Mouse (Mus musculus) ES-E14 (cell line): ENCODE results near the gene Rcsd1. TPM values are rescaled to one million over a fixed set of nuclear protein-coding genes. Genes with fewer than 3 reads are reported as not detected.

Experiments used
- DNase-seq: peaks from one replicate; pipeline ENCODE4 v3.0.0-alpha.2; 2013; ENCODE audit warnings: low read depth, low spot score
- H3K27ac ChIP-seq: 2 replicates; pipeline ENCODE4 v1.5.1; 2012; ENCODE audit warnings: low read depth, mild to moderate bottlenecking, low read length, moderate library complexity, mixed read lengths; ENCODE audit not compliant: poor library complexity, insufficient read depth, severe bottlenecking
- H3K36me3 ChIP-seq: 2 replicates; pipeline ENCODE4 v1.6.1; 2012; ENCODE audit warnings: mild to moderate bottlenecking, low read length, moderate library complexity, mixed read lengths; ENCODE audit not compliant: control insufficient read depth, poor library complexity, insufficient read depth, severe bottlenecking
- H3K4me1 ChIP-seq, 2 experiments: fragments of 150-350 bp in 1 of 2; sonication (generic) in 1 of 2; 2 replicates each; pipeline ENCODE4 v1.6.1; 2012; ENCODE audit warnings: low read length in 2 of 2, mild to moderate bottlenecking in 1 of 2, mixed read lengths in 1 of 2; ENCODE audit not compliant: control insufficient read depth in 2 of 2, insufficient read depth in 2 of 2, poor library complexity in 1 of 2
- H3K4me3 ChIP-seq, 2 experiments: fragments of 150-350 bp in 1 of 2; sonication (generic) in 1 of 2; 2 replicates each; pipeline ENCODE4 v1.5.1; 2012; ENCODE audit warnings: low read length in 2 of 2, low read depth in 1 of 2, mild to moderate bottlenecking in 1 of 2, mixed read lengths in 1 of 2; ENCODE audit not compliant: insufficient read depth in 1 of 2, poor library complexity in 1 of 2, severe bottlenecking in 1 of 2
- H3K9ac ChIP-seq: 2 replicates; pipeline ENCODE4 v1.6.1; 2012; ENCODE audit warnings: low read depth, mild to moderate bottlenecking, low read length, mixed read lengths; ENCODE audit not compliant: poor library complexity, insufficient read depth, severe bottlenecking
- H3K9me3 ChIP-seq: fragments of 150-350 bp; sonication (generic); 2 replicates; pipeline ENCODE4 v1.6.1; 2012; ENCODE audit warnings: low read depth, mild to moderate bottlenecking, low read length; ENCODE audit not compliant: control insufficient read depth, insufficient read depth
- CHD2 ChIP-seq: IDR thresholded peaks from 2 replicates; pipeline ENCODE4 v1.6.1; 2014; ENCODE audit warnings: mild to moderate bottlenecking, low read depth, low read length, inconsistent platforms
- HCFC1 ChIP-seq: IDR thresholded peaks from 2 replicates; pipeline ENCODE4 v1.6.1; 2012; ENCODE audit warnings: low read length, inconsistent platforms, borderline replicate concordance; ENCODE audit not compliant: insufficient read depth
- MAFK ChIP-seq: IDR thresholded peaks from 2 replicates; pipeline ENCODE4 v1.6.1; 2014; ENCODE audit warnings: mild to moderate bottlenecking, low read depth, low read length, inconsistent platforms; ENCODE audit not compliant: insufficient read depth
- ZC3H11A ChIP-seq: IDR thresholded peaks from 2 replicates; pipeline ENCODE4 v1.6.1; 2012; ENCODE audit warnings: low read depth, mild to moderate bottlenecking, inconsistent platforms, low read length, borderline replicate concordance
- ZNF384 ChIP-seq: IDR thresholded peaks from 2 replicates; pipeline ENCODE4 v1.6.1; 2012; ENCODE audit warnings: low read depth, low read length, inconsistent platforms
- in situ Hi-C, 2 experiments: fragments of 600-800 bp; cut with MboI; formaldehyde crosslinking; loops; one replicate each; pipeline ENCODE4 v1.15.1; 2025; ENCODE audit warnings: low sequenced_read_pairs in 2 of 2, inconsistent platforms in 1 of 2; ENCODE audit not compliant: unreplicated experiment in 2 of 2
- total RNA-seq: library from RNA; depleted of rRNA; stranded (reverse); fragments of 300-350 nt; gene quantifications from 2 replicates; pipeline ENCODE4 v1.2.3, GENCODE M21; 2012

Gene Rcsd1
- total RNA-seq, 1 experiment, result 5.4 TPM

DNA sequence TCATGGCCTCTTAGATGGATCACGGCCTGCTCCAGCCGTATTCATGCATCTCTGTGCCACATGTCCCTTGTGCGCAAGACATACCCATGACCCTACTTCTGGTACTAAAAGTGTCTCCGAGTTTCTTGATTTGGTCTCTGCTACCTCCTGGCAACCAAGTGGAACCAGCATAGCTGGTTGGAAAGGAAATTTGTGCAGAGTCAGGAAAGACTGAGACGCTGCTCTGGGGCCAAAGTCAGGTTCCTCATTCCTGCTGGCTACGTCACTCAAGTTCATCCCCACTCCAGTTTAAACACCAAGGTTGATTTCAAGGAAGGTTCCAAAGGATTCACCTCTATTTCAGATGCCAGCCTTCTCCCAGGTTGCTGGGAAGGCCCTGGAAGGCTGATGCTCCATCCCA is 42.6 kb downstream of the Rcsd1 start:
- Histone ChIP-seq H3K27ac (no peak overlapping the region), H3K36me3 (no peaks in the 10 kb centered on the region), H3K9me3 (no peaks in the 10 kb centered on the region), H3K4me3 (no peak overlapping the region), H3K9ac (no peak overlapping the region), H3K4me1 (peaks cover 0 to 7% of the 10 kb centered on the region in 2 experiments; a peak in 1 of 4 replicates)
- DNase-seq, result no peak
- TF ChIP-seq ZC3H11A, result no peak
- TF ChIP-seq MAFK, result no peak
- no peak for TF ChIP-seq ZNF384
- TF ChIP-seq CHD2, result no peak
- no peak for TF ChIP-seq HCFC1
- in situ Hi-C loops, result loop anchor here in 1 of 2 experiments (10.0 kb wide), 1 partner anchor 68 kb away; no protein-coding TSS in a partner anchor

DNA sequence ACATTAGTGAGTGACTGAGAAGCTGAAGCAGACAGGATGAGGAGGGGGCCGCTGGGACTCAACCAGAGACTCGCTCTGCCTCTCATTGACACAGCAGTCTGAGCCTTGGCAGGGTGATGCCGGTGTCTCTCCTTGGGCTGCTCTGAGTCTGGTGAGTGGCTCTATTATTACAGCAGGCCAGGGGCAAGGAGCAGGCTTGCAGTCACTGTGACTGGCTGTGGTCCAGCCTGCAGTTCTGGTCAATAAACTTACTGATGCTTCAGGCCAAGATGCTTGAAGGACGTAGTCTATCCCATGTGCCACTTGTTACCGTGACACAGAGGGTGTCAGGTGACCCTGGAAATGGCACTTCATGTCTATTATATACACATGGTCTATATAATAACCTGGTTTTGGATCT is 43.8 kb downstream of the Rcsd1 start:
- H3K27ac ChIP-seq, result no peak overlapping the region
- in situ Hi-C loops, result loop anchor here in 1 of 2 experiments (10.0 kb wide), 1 partner anchor 69 kb away; no protein-coding TSS in a partner anchor
- H3K9ac ChIP-seq, result no peak overlapping the region
- no peak for TF ChIP-seq CHD2
- TF ChIP-seq ZNF384, result no peak
- TF ChIP-seq ZC3H11A, result no peak
- TF ChIP-seq MAFK, result no peak
- TF ChIP-seq HCFC1, result no peak
- no peak overlapping the region for H3K4me3 ChIP-seq
- H3K36me3 ChIP-seq, result no peaks in the 10 kb centered on the region
- H3K9me3 ChIP-seq, result no peaks in the 10 kb centered on the region
- peaks cover 0 to 7% of the 10 kb centered on the region in 2 experiments; a peak in 1 of 4 replicates for H3K4me1 ChIP-seq
- DNase-seq, result no peak

DNA sequence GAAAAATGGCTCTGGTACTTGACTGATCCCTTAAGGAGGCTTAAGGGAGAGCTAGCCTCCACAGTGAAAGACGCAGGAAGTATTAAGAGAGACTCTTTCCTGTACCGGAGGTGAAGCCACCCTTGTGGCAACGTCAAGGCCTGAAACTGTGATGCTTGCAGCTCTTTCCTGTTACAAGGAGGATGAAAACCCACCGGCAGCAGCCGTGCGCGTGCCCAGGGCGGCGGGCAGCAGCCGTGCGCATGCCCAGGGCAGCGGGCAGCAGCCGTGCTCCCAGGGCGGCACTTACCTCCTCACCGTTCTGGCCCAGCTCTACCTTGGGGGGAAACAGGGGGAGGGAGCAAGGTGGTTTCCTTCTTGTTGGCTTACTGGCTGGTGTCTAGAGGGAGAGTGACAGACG is 46.3 kb downstream of the Rcsd1 start:
- Histone ChIP-seq H3K9ac (peak overlapping the region; percentile 35; the same call in 1 of the 2 replicates), H3K27ac (no peak overlapping the region), H3K36me3 (no peaks in the 10 kb centered on the region), H3K4me3 (peak overlapping the region in 1 of 2 experiments; percentile 52; a peak in 2 of 4 replicates), H3K9me3 (no peaks in the 10 kb centered on the region), H3K4me1 (peaks cover 0 to 7% of the 10 kb centered on the region in 2 experiments; a peak in 1 of 4 replicates)
- TF ChIP-seq ZC3H11A (no peak), ZNF384 (no peak), MAFK (no peak), HCFC1 (no peak), CHD2 (no peak)
- no peak for DNase-seq
- in situ Hi-C loops, result loop anchor here in 1 of 2 experiments (10.0 kb wide), 1 partner anchor 72 kb away; no protein-coding TSS in a partner anchor

DNA sequence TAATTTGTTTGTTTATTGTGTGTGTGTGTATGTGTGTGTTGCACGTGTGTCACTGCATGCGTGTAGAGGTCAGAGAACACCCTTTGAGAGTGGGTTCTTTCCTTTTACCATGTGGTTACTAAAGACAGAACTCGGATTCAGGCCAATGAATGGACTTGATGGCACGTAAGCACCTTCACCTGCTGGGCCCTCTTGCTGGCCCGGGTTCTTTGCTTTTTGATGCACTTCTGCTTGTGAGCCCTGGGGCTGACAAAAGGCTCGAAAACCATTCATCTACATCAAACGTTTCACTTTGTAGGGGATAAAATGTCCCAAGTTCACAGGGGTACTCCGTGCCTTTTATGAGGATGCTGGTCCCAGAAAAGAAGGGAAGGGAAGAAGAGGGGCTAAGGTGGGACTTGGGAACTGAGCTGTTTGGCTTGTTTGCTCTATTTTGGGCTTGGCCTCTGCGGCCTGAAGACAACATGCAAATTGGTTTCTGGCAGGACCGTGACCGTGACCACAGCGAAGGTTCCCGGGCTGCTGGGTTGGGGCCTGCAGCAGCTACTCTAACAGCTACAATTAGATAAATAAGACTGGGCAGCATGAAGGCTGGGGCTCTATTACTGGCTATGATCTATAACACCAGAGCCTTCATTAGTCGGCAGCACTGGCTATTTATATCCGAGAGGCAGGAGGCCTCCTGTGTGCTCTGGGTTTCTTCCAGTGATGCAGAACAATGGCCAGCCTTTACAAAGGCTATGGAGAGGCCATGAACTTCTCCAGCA is 46.9 kb downstream of the Rcsd1 start:
- H3K36me3 ChIP-seq, result no peaks in the 10 kb centered on the region
- H3K9me3 ChIP-seq, result no peaks in the 10 kb centered on the region
- H3K4me3 ChIP-seq, result no peak overlapping the region
- no peak for TF ChIP-seq HCFC1
- TF ChIP-seq ZC3H11A, result no peak
- no peak for TF ChIP-seq CHD2
- TF ChIP-seq ZNF384, result no peak
- TF ChIP-seq MAFK, result no peak
- peaks cover 0 to 7% of the 10 kb centered on the region in 2 experiments; a peak in 1 of 4 replicates for H3K4me1 ChIP-seq
- H3K27ac ChIP-seq, result no peak overlapping the region
- in situ Hi-C loops, result loop anchor here in 1 of 2 experiments (10.0 kb wide), 1 partner anchor 72 kb away; no protein-coding TSS in a partner anchor
- DNase-seq, result no peak
- no peak overlapping the region for H3K9ac ChIP-seq
